Mouse (Mus musculus) Patski (cell line): ENCODE measurements at regions not wholly inside any gene's neighbourhood (a gene's known extent, or its start where the extent isn't known, plus 50 kb on each side); places are given as distances from the start of the nearest gene placed in this dataset.

Experiments
- ATAC-seq: fragments of 100-300 bp; one replicate; pipeline ENCODE4 v1.8.0; 2021
- CTCF ChIA-PET: fragments of 350-600 bp; sonication (Branson Sonifier 250); formaldehyde crosslinking; loops from one replicate; lab custom pipeline; 2022; ENCODE audit warnings: inconsistent platforms; lab: Charles Lee
- POLR2A ChIA-PET: fragments of 350-600 bp; sonication (Branson Sonifier 250); formaldehyde crosslinking; loops from one replicate; lab custom pipeline; 2022; ENCODE audit warnings: antibody characterized with exemption, inconsistent platforms; lab: Charles Lee
- DNase-seq: peaks from one replicate; pipeline ENCODE4 v3.0.0-alpha.2; 2011; ENCODE audit warnings: low read depth, low spot score
- H3K27me3 ChIP-seq: fragments of 371-371 bp; one replicate; pipeline ENCODE4 v1.5.1; 2021
- CTCF ChIP-seq: fragments of 100-300 bp; IDR thresholded peaks from one replicate; pipeline ENCODE4 v1.5.1; 2021
- in situ Hi-C: fragments of 300-500 bp; cut with MboI; formaldehyde crosslinking; loops from 3 replicates; pipeline ENCODE4 v1.11.1; 2018; ENCODE audit warnings: low pct_unique_long_range_greater_than_20kb, mixed read lengths

DNA sequence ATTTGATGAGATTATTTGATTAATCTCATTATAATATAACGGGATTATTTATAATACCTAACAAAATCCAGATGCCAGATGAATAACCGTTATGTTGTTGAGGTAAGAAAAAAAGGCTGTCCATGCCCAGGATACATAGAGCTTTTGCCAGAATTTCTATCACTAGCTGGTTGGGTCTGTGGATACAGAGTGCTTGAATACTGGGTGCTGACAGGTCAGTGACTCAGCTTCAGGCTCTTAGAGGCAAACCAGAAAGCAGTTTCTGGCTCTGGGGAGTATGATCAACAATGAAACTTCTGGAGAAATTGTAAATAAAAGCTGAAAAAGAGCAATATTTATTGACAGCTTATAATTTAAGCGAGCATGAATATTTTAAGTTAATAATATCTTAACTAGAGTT is 109.4 kb upstream of the Ankrd1 start:
- in situ Hi-C loops = no loop called here
- ATAC-seq (no peak), DNase-seq (no peak)
- no peak for TF ChIP-seq CTCF
- CTCF ChIA-PET = interaction anchor here (0.8 to 1.2 kb wide), 4 partner anchors 14 to 211 kb away, joined by 3 to 6 read pairs (median 4); no protein-coding TSS in a partner anchor
- H3K27me3 ChIP-seq = peaks cover 5% of the 10 kb centered on the region
- POLR2A ChIA-PET = no interaction called here

DNA sequence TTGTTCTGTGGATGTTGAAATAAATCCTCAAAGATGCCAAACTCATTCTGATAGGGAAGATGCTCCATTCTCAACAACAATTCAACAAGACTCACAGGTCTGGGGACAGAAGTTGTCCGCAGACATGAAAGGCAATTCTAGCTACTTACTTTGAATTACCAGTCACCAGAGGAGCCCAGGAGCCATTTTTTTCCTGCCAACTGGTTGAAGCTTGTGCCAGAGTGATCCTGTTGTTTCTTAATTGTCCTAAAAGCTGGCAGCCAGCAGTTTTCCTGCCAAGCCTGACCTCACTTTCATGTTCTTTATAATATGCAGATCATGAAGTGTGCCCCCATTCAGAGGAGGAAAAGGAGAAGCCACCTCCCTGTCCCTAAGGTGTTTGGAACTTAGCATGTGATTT is 110.0 kb upstream of the Ankrd1 start:
- CTCF ChIA-PET = interaction anchor here (0.8 to 0.9 kb wide), 2 partner anchors 15 to 140 kb away, joined by 3 to 4 read pairs; no protein-coding TSS in a partner anchor
- TF ChIP-seq CTCF = no peak
- no peak for DNase-seq
- POLR2A ChIA-PET = no interaction called here
- in situ Hi-C loops = no loop called here
- peaks cover 5% of the 10 kb centered on the region for H3K27me3 ChIP-seq
- no peak for ATAC-seq

GRCm38 (mm10) chr19:36235131-36235530 is 113.0 kb upstream of the Pcgf5 start:
- DNase-seq = no peak
- ChIA-PET POLR2A (interaction anchor here (0.6 kb wide), 1 partner anchor 78 kb away, joined by 3 read pairs; no protein-coding TSS in a partner anchor), CTCF (interaction anchor here (1.2 to 1.7 kb wide), 2 partner anchors 9 to 13 kb away, joined by 3 read pairs; no protein-coding TSS in a partner anchor)
- ATAC-seq = no peak
- TF ChIP-seq CTCF = no peak
- peaks cover 5% of the 10 kb centered on the region for H3K27me3 ChIP-seq
- in situ Hi-C loops = no loop called here

DNA sequence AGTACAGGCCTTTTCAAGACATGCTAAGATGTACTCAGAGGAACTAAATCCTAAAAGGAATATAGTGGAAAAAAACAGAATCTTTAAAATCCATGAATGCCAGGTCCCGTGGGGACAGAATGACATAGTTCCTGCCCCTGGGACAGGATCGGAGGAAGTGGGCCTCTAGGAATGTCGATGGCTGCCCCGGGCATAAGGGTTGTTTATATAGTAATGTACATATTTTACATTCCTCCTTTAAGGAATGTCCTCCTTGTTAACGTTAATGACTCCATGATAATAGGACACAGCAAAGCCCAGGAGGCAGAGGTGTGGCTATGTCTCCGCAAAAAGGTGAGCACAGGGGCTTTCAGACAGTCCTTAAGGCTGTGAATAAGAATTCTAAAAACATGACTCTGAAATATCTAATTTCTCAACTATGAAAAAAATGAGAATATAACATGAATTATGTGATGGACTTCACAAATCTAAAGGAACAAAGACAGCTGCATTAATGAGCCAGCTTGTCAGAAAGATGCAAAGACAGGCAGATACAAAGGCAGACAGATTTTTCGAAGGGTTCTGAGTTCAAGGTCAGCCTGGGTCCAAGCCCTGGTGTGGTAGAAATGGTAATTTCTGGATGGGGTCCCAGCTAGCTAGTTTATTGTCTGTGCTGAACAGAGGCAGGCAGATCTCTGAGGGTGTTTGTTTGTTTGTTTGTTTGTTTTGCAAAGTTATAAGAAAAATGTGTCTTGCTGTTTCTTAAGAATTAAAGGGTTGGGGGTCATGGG is 111.3 kb upstream of the Pcgf5 start:
- H3K27me3 ChIP-seq = no peaks in the 10 kb centered on the region
- no peak for ATAC-seq
- POLR2A ChIA-PET = no interaction called here
- TF ChIP-seq CTCF = no peak
- CTCF ChIA-PET = interaction anchor here (0.6 kb wide), 1 partner anchor 25 kb away, joined by 3 read pairs; no protein-coding TSS in a partner anchor
- in situ Hi-C loops = no loop called here
- no peak for DNase-seq

GRCm38 (mm10) chr19:36237751-36238150 is 110.4 kb upstream of the Pcgf5 start:
- CTCF ChIA-PET = interaction anchor here (0.7 kb wide), 1 partner anchor 20 kb away, joined by 3 read pairs; no protein-coding TSS in a partner anchor
- no peak for TF ChIP-seq CTCF
- no peaks in the 10 kb centered on the region for H3K27me3 ChIP-seq
- DNase-seq (no peak), ATAC-seq (peak; percentile 57)
- POLR2A ChIA-PET = no interaction called here
- in situ Hi-C loops = no loop called here

- in situ Hi-C loops = no loop called here
- no peak for TF ChIP-seq CTCF
- DNase-seq (no peak), ATAC-seq (no peak)
- ChIA-PET POLR2A (no interaction called here), CTCF (no interaction called here)
- no peaks in the 10 kb centered on the region for H3K27me3 ChIP-seq
Observed at GRCm38 (mm10) chr19:36238536-36238935, 109.6 kb upstream of the Pcgf5 start.

DNA sequence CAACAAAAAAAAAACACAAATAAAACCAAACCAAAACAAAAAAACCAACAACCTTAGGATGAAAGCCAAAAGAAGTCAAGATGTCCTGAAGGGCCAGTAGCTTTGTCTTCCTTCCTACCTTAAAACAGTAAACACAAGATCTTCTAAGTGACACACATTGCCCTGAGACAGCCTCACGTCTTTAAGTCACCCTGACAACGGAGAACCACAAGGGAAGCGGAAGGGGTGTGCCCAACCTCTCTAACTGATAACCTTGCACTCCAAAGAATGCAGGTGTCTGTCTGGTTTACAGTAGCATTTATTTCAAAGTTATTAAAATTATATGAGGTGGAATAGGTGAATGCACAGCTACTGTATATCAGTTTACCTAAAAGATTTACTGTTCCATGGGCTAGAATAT is 105.7 kb upstream of the Pcgf5 start:
- DNase-seq (no peak), ATAC-seq (no peak)
- ChIA-PET CTCF (no interaction called here), POLR2A (interaction anchor here (0.7 kb wide), 1 partner anchor 658 kb away, joined by 4 read pairs; no protein-coding TSS in a partner anchor)
- no peaks in the 10 kb centered on the region for H3K27me3 ChIP-seq
- TF ChIP-seq CTCF = no peak
- in situ Hi-C loops = no loop called here

GRCm38 (mm10) chr19:36242946-36243345 is 105.2 kb upstream of the Pcgf5 start:
- no peaks in the 10 kb centered on the region for H3K27me3 ChIP-seq
- no peak for ATAC-seq
- no peak for TF ChIP-seq CTCF
- DNase-seq = no peak
- CTCF ChIA-PET = no interaction called here
- in situ Hi-C loops = no loop called here
- POLR2A ChIA-PET = interaction anchor here (0.7 kb wide), 1 partner anchor 657 kb away, joined by 4 read pairs; no protein-coding TSS in a partner anchor

GRCm38 (mm10) chr19:36252522-36252921 is 95.6 kb upstream of the Pcgf5 start:
- POLR2A ChIA-PET = no interaction called here
- H3K27me3 ChIP-seq = no peaks in the 10 kb centered on the region
- CTCF ChIA-PET = interaction anchor here (0.8 kb wide), 1 partner anchor 13 kb away, joined by 3 read pairs; no protein-coding TSS in a partner anchor
- DNase-seq (no peak), ATAC-seq (no peak)
- in situ Hi-C loops = no loop called here
- no peak for TF ChIP-seq CTCF

DNA sequence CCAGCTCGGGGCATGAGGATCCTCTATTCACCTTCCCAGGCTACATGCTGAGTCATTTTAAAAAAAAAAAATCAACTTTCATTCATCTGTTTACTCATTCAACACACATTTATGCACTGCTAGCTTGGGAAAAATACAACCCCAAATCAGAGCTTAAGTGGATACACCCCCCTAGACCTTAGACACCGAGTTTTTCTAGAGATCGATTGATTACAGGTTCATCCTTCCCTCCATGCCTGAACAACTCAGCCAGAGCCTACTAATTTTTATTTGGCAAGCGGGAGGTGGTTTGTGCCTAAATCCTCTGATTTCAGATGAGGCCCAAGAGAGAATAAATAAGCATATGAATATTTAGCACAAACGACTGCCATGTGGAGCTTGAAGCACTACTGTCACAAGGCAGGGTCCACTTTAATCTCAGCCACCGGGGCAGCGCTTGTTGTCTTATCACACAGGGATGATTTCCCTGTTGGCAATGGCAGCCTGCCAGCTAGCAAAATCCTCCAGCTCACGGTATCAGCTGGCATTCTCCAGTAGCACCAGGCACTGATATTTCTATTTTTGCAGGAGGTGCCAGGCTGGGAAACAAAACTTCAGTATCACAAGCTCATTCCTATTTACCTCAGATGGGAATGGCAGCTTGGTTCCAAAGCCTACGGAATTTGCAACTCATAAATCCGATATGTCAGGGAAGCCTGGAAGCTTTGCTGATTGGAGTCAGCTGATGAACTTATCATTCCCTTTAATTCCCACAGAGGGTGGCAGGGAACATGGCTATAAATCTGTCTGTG is 90.2 kb upstream of the Pcgf5 start:
- CTCF ChIA-PET = interaction anchor here (1.2 kb wide), 2 partner anchors 10 to 20 kb away, joined by 3 to 5 read pairs; no protein-coding TSS in a partner anchor
- DNase-seq (no peak), ATAC-seq (no peak)
- no peaks in the 10 kb centered on the region for H3K27me3 ChIP-seq
- no peak for TF ChIP-seq CTCF
- in situ Hi-C loops = no loop called here
- POLR2A ChIA-PET = no interaction called here
